Mouse (Mus musculus): ENCODE data around the gene Sept12.

Sept12 gene

GRCm38 (mm10) chr16:4976180-4976579 is 21.5 kb downstream of the Sept12 start:
- DNase-seq (ENCODE audit: low read depth, low spot score): no peak

- DNase-seq (ENCODE audit: low read depth, low spot score): no peak
Observed at GRCm38 (mm10) chr16:4974521-4974920, 23.1 kb downstream of the Sept12 start.

GRCm38 (mm10) chr16:4971626-4972025 is 26.0 kb downstream of the Sept12 start:
- DNase-seq (ENCODE audit: low read depth, low spot score): no peak

GRCm38 (mm10) chr16:4969055-4969843 is 28.4 kb downstream of the Sept12 start:
- no peak for DNase-seq (ENCODE audit: low read depth, low spot score)

- no peak for DNase-seq (ENCODE audit: low read depth, low spot score)
Observed at GRCm38 (mm10) chr16:4968426-4968825, 29.2 kb downstream of the Sept12 start.

GRCm38 (mm10) chr16:4965392-4966129 is 32.1 kb downstream of the Sept12 start:
- no peak for DNase-seq (ENCODE audit: low read depth, low spot score)

GRCm38 (mm10) chr16:4964731-4965391 is 32.8 kb downstream of the Sept12 start:
- DNase-seq (ENCODE audit: low read depth, low spot score): no peak

- peak; percentile 95 for DNase-seq (ENCODE audit: low read depth, low spot score)
Observed at GRCm38 (mm10) chr16:4963797-4964709, 33.6 kb downstream of the Sept12 start, which contains the start of gene Anks3. Gene Anks3, minus strand, starts transcription at chr16:4964205.

- DNase-seq (ENCODE audit: low read depth, low spot score): no peak
Observed at GRCm38 (mm10) chr16:4963346-4963745, 34.3 kb downstream of the Sept12 start.

GRCm38 (mm10) chr16:4960260-4960659 is 37.4 kb downstream of the Sept12 start:
- DNase-seq (ENCODE audit: low read depth, low spot score): no peak

GRCm38 (mm10) chr16:4957446-4957845 is 40.2 kb downstream of the Sept12 start:
- DNase-seq (ENCODE audit: low read depth, low spot score): no peak

- DNase-seq (ENCODE audit: low read depth, low spot score): no peak
Observed at GRCm38 (mm10) chr16:4956609-4957008, 41.0 kb downstream of the Sept12 start.

- DNase-seq (ENCODE audit: low read depth, low spot score): no peak
Observed at GRCm38 (mm10) chr16:4947378-4947777, 50.3 kb downstream of the Sept12 start.

- no peak for DNase-seq (ENCODE audit: low read depth, low spot score)
Observed at GRCm38 (mm10) chr16:4946155-4946554, 51.5 kb downstream of the Sept12 start.

- DNase-seq (ENCODE audit: low read depth, low spot score): no peak
Observed at GRCm38 (mm10) chr16:4945415-4945814, 52.2 kb downstream of the Sept12 start.

- no peak for DNase-seq (ENCODE audit: low read depth, low spot score)
Observed at GRCm38 (mm10) chr16:4943431-4943830, 54.2 kb downstream of the Sept12 start.

GRCm38 (mm10) chr16:4942868-4943267 is 54.8 kb downstream of the Sept12 start:
- no peak for DNase-seq (ENCODE audit: low read depth, low spot score)

GRCm38 (mm10) chr16:4941016-4941415 is 56.6 kb downstream of the Sept12 start:
- DNase-seq (ENCODE audit: low read depth, low spot score): no peak

- DNase-seq (ENCODE audit: low read depth, low spot score): no peak
Observed at GRCm38 (mm10) chr16:4940311-4940850, 57.3 kb downstream of the Sept12 start.

GRCm38 (mm10) chr16:4939412-4939811 is 58.2 kb downstream of the Sept12 start:
- DNase-seq (ENCODE audit: low read depth, low spot score): no peak

- peak; percentile 89 for DNase-seq (ENCODE audit: low read depth, low spot score)
Observed at GRCm38 (mm10) chr16:4938989-4939388, 58.7 kb downstream of the Sept12 start.

Measured in skeletal muscle tissue, adult 2 months (tissue).